Mouse (Mus musculus) ovary, postnatal 10 days (tissue): Measurements from ENCODE around the gene Pcsk5.

ENCODE experiments used
- DNase-seq: peaks from one replicate; pipeline ENCODE4 v3.0.0; 2022; ENCODE audit warnings: low spot score

Gene Pcsk5

GRCm38 (mm10) chr19:17570936-17571335 is 266.5 kb downstream of the Pcsk5 start:
- no peak for DNase-seq

GRCm38 (mm10) chr19:17567264-17567663 is 270.2 kb downstream of the Pcsk5 start:
- DNase-seq, result no peak

DNA sequence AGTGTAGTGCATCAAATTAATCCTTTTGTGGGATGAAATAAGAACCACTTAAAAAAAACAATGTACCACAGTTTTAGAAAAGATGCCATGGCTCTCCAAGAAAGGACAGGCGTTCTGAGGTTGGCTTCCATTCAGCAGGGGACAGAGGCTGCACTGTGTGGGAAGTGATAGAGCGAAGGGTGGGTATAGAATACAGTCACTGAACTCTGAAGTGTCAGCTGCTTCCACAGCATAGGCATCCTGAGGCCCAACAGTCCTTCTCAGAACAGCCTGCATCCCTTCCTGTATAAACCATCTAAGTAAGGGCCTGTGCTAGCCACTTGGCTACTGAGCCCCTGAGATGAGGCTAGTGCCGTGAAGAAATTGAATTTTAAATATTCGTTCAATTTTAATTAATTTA is 271.3 kb downstream of the Pcsk5 start:
- no peak for DNase-seq

DNA sequence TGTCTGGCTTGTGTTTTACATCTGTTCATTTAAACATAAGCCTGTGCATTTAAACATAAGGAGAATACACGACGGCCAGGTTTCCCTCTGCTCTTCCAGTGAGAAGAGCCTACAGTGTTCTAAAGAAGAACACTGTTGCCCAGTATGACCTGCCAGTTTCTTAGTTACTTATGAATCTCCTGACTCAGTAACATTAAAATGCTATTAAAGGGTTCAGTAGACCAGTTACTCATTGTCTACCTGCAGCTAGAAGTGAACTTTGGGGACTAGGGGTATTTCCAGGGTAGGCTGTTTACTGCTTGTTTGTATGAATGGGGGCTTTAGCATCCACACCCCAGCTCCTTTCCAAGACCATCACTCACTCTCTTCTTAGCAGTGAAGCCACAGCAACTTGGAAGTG is 278.7 kb downstream of the Pcsk5 start:
- no peak for DNase-seq

DNA sequence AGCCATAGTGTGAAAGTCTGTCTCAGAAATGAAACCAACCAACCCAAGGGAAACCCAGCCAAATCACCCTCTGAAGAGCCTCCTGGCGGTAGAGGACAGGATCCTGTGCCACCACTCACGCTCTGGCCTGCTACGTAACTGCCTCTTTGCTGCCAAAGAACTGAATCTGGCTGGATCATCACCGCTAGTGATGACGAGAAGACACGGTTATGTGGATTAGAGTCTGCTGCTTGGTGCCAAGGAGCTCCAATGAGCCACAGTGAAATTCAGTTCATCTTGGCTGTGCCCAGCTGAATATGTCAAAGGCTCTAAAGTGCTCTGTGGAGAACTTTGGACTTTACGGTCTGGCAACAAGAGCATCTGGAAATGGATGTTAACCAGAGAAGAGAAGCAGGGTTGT is 282.3 kb downstream of the Pcsk5 start:
- no peak for DNase-seq

- DNase-seq, result no peak
These were observed 282.9 kb downstream of the Pcsk5 start for GRCm38 (mm10) chr19:17554571-17554970.

- no peak for DNase-seq
These were observed 283.9 kb downstream of the Pcsk5 start for GRCm38 (mm10) chr19:17553396-17554100.

GRCm38 (mm10) chr19:17528746-17529532 is 308.5 kb downstream of the Pcsk5 start:
- DNase-seq, result no peak

DNA sequence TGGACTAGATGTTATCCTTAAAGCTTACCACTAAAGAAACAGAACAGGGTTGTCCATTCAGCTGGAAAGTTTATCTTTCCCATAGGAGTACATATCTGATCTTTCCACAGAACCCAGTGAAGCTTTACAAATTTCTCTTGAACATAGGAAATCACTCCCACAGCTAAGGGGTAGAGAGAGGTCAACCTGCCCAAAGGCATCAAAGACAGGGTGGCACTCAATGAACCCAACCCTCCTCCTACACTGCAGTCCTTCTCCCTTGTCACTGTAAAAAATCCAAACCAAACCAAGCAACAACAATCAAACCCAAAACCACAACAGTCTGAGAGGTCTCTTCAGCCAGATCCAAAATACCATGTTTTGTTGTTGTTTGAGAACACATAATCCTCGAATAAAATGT is 311.9 kb downstream of the Pcsk5 start:
- DNase-seq, result no peak

- DNase-seq, result no peak
These were observed 323.0 kb downstream of the Pcsk5 start for GRCm38 (mm10) chr19:17514456-17514855.

- no peak for DNase-seq
These were observed 326.1 kb downstream of the Pcsk5 start for GRCm38 (mm10) chr19:17511283-17511682.

DNA sequence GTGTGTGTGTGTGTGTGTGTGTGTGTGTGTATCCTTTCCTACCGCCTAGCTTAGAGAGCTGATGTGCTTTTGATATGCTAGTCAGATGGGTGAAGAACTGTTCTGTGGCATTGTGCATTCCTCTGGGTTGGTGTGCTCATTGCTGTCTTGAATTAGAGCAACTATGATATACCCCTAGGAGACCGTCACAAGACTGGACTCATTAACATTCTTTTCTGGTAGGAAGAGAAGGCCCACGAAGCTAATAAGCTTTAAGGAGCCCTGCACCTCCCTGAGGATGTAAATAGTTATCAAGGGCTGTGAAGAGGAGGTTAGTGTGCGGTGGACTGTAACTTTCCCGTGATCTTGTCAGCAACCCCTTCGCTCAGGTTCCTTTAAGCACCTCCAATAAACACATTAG is 333.2 kb downstream of the Pcsk5 start:
- no peak for DNase-seq

DNA sequence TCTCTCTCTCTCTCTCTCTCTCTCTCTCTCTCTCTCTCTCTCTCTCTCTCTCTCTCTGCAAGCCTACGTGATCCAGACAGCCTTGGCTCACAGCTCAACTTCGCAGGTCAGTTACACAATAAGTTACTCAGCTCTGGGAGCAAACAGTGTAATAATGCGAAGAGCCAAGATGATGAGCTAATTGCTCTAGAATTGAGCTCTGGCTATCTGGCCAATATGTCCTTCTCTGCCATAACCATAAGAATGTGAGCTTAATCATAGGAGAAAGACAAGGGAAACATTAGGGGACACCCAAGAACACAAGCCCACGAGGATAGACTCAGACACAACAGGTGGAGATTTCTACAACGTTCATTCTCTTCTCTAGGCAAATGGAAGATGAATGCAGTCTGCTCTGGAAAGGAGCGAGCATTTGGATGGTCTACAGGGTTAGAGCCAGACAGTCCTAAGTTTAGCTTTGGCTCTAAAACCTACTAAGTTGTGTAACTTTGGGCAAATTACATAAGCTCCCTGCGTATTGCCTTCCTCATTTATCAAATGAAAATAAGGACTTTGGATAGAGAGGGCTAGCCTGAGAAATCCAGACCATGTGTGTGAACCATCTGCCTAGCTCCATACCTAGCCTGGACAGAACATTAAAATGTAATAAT is 338.7 kb downstream of the Pcsk5 start:
- no peak for DNase-seq

DNA sequence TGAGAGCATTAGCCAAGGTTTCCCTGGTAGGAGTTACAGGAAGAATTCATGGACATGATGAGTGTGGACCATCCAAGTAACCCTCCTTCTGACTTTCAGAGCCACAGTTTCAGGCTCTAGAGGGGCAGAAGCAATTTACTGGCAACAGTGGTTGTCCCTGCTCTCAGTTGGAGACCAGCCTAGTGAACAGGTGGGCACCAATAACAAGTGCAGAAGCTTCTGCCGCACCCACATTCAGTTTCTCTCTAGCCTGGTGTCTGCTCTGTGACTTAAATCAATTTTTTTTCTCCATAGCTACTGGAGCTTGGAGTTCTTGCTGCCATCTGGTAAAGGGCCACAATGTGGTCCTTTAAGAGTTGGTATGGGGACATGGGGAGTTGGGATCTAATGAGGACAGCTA is 341.3 kb downstream of the Pcsk5 start:
- no peak for DNase-seq

DNA sequence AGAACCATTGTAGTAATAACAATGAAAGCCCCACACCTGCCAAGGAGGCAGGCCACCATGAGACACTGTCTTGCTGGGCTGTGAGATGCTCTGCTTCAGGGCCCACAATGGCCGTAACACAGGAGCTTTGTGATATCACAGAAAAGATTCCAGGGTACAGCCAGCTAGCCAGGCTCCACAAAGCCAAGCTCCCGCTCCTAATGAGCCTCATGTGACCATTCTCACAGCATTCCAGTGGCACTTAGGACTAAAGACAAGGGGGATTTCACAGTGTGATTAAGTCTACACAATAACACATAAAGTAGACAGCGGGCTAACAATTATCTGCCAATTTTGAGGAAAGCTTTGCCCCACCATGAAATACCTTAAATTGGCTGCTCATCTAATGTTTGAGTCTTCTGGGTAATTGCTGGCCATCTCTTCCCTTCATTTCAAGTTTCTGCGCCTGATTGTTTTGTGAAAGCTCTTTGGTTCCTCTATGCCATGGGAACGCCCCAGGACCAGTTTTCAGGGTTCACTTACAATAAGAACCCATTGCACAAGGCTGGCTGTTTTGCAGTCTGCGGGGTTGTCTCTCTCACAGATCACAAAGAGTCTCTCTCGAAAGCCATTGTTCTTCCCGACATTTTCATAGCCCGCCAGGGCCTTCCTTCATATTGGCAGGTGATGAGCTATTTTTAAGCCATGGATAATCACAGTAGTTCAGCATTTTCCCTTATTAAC is 345.4 kb downstream of the Pcsk5 start:
- no peak for DNase-seq

- no peak for DNase-seq
These were observed 346.1 kb downstream of the Pcsk5 start for GRCm38 (mm10) chr19:17491322-17491721.

DNA sequence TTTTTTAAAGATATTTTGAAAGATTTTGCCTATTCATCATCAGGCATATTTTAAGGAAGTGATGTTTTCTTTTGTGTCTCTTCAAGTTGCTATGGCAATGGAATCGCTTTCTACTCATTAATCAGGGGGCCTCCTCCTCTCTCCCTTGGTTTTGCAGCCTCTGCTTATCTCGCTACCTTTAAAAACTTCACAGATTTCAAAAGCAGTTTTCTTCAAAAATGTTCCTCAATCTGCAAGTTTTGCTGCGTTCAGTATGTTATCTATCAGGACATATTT is 347.6 kb downstream of the Pcsk5 start:
- no peak for DNase-seq

- no peak for DNase-seq
These were observed 348.2 kb downstream of the Pcsk5 start for GRCm38 (mm10) chr19:17489041-17489865.

GRCm38 (mm10) chr19:17482126-17482790 is 355.2 kb downstream of the Pcsk5 start:
- DNase-seq, result no peak

- DNase-seq, result no peak
These were observed 358.0 kb downstream of the Pcsk5 start for GRCm38 (mm10) chr19:17479471-17479870.

DNA sequence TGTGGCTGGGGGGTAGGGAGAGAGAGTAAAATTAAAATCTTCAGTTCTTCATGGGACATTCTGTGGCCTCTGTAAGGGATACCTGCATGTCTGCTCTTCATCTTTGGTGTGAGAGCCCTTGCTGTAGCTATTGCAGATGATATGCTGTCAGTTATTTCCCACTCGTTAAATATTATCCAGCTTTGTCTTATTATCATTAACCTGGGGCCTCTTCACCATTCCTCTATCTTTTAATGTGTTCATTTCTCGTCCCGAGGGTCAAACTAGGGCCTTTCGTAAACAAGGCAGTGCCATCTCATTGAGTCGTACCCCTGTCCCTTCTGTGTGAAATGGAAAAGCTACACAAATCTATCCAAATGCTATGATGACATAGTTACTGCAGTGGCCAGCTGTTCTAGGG is 361.4 kb downstream of the Pcsk5 start:
- no peak for DNase-seq
